Mouse (Mus musculus) small intestine, adult 2 months (tissue): Measurements from ENCODE around the gene Papss2. TPM values are rescaled to one million over a fixed set of nuclear protein-coding genes. Genes with fewer than 3 reads are reported as not detected.

Source experiments
- H3K27ac ChIP-seq: fragments of 200-500 bp; 2 replicates; pipeline ENCODE4 v1.5.1; 2012; ENCODE audit warnings: low read depth, low read length, control low read depth, inconsistent platforms; ENCODE audit not compliant: insufficient read depth
- H3K27me3 ChIP-seq: fragments of 200-500 bp; 2 replicates; pipeline ENCODE4 v1.6.1; 2012; ENCODE audit warnings: mild to moderate bottlenecking, moderate library complexity, low read length, inconsistent platforms; ENCODE audit not compliant: control insufficient read depth, insufficient read depth
- H3K36me3 ChIP-seq: fragments of 200-500 bp; 2 replicates; pipeline ENCODE4 v1.6.1; 2012; ENCODE audit warnings: mild to moderate bottlenecking, low read length, control low read depth, inconsistent platforms; ENCODE audit not compliant: control insufficient read depth, insufficient read depth
- H3K4me1 ChIP-seq: fragments of 200-500 bp; 2 replicates; pipeline ENCODE4 v1.6.1; 2012; ENCODE audit warnings: low read length, inconsistent platforms, mixed read lengths; ENCODE audit not compliant: control insufficient read depth, insufficient read depth, insufficient read length
- H3K4me3 ChIP-seq: fragments of 200-500 bp; 2 replicates; pipeline ENCODE4 v1.5.1; 2012; ENCODE audit warnings: low read depth, mild to moderate bottlenecking, control low read depth, inconsistent platforms, low read length, moderate library complexity
- CTCF ChIP-seq: fragments of 200-500 bp; IDR thresholded peaks from 2 replicates; pipeline ENCODE4 v1.5.1; 2012; ENCODE audit warnings: low read depth, mild to moderate bottlenecking, control low read depth, inconsistent platforms, low read length, moderate library complexity, mixed read lengths; ENCODE audit not compliant: insufficient replicate concordance, insufficient read length; ENCODE audit errors: extremely low read depth
- POLR2A ChIP-seq: fragments of 200-500 bp; IDR thresholded peaks from 2 replicates; pipeline ENCODE4 v1.6.1; 2012; ENCODE audit warnings: low read depth, mild to moderate bottlenecking, control low read depth, inconsistent platforms, low read length, moderate library complexity
- WGBS: fragments of 180-500 bp; shearing (Covaris S2); methylation state at CpG from one replicate; pipeline ENCODE4 v1.1.7; 2018; 5-methylcytosine and 5-hydroxymethylcytosine counted together
- polyA plus RNA-seq: library from polyadenylated mRNA; depleted of rRNA; stranded (reverse); fragments of >200 nt; gene quantifications from 2 replicates; pipeline ENCODE4 v1.2.3, GENCODE M21; 2012

Gene Papss2
- polyA plus RNA-seq, 1 experiment, result 24.3 TPM

DNA sequence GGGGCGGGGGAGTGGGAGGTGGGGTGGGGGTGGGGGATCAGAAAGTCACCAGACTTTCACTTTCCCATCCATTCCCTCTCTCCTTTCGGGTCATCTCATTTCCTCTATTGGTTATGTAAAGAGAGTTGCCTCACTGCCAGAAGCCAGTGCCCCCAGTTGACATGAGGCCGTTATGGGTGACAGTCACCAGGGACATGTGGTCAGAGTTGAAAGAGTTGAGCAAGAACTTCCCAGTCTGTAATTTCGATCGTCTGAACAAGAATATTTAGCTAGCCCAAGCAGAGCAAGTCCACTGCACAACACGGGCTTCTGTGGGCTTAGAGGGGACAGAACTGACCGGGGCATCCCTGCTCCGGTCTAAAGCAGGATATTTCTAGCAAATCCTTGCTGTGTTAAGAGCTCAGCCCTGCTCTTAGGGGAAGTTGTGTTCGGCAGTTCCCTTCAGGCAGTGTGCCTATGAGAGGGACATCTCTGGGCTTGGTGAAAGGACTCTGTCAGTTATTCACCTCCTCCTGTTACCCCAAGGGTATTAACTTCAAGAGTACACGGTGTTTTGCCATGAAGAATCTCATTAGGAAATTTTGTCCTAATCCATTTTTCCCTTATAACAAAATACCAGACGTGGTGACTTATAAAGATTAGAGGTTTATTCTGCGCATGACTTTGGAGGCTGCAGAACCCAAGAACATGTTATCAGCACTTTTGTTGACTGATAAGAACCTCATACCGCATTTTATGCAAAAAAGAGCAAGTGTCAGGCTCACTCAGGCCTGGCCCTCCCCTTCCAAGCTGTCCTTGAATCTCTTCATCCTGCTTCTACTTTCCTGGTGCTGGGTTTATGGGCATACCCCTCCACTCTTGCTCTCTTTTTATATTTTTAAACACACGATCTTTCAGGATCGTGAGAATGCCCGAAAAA is 42.0 kb downstream of the Papss2 start:
- H3K27me3 ChIP-seq, result no peaks in the 10 kb centered on the region
- no peak overlapping the region for H3K4me3 ChIP-seq
- peak overlapping the region; percentile 38; the same call in 1 of the 2 replicates for H3K27ac ChIP-seq
- H3K4me1 ChIP-seq, result peaks cover 14% of the 10 kb centered on the region; the same call in 1 of the 2 replicates
- peaks cover 51% of the 10 kb centered on the region for H3K36me3 ChIP-seq
- 38% methylated on average over 16 of the region's 16 CpGs for whole genome bisulfite sequencing
- no peak for TF ChIP-seq CTCF
- TF ChIP-seq POLR2A, result no peak

DNA sequence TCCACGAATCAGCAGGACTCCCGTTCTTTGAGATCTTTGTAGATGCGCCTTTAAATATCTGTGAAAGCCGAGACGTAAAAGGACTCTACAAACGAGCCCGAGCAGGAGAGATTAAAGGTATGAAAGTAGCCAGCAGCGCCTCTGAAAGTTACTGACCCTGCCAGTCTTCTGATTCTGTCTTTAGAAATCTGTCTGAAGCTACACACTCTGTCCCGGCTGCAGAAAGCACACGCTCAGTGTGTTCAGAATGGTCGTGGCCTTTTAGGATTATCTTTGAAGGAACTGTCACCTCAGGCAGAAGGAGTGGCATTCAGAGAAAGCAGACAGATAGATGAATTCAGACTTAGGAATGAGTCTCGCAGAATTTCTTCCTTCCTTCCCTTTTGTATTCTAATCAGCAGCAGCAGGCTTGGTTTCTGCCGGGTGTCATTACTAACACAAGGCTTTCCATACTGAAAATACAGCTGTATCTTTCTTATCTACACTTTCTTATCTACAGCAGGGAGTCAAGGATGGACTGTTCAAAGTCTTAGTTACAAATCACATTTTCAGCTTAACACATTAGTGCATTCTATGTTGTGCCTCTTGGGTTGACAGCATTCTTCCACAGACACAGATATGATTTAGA is 42.8 kb downstream of the Papss2 start:
- WGBS, result 29% methylated on average over 13 of the region's 13 CpGs
- Histone ChIP-seq H3K27ac (peak overlapping the region; percentile 38; the same call in 1 of the 2 replicates), H3K27me3 (no peaks in the 10 kb centered on the region), H3K4me3 (no peak overlapping the region), H3K4me1 (peaks cover 14% of the 10 kb centered on the region; the same call in 1 of the 2 replicates), H3K36me3 (peaks cover 57% of the 10 kb centered on the region)
- TF ChIP-seq CTCF, result no peak
- no peak for TF ChIP-seq POLR2A

DNA sequence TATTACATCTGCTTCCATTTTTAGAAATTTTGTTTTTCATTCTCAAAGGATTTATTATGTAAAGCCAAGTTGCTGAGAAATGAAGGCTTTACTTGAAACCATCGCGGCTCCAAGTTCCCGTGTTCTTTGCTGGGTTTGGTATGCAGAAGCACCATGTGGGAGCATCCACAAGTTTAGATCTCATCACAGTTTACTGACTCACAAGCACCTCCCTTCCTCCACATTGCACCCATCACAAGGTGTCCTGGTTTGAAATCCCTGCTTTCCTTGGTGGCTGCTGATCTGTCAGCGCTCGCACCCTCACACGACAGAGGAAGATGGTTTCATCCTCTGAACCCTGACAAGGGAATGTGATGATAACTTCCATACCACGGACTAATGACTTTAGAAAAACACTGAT is 45.9 kb downstream of the Papss2 start:
- 94% methylated on average over 7 of the region's 7 CpGs for WGBS
- peaks cover 11% of the 10 kb centered on the region; the same call in 1 of the 2 replicates for H3K4me1 ChIP-seq
- peaks cover 39% of the 10 kb centered on the region for H3K36me3 ChIP-seq
- H3K4me3 ChIP-seq, result no peak overlapping the region
- H3K27me3 ChIP-seq, result no peaks in the 10 kb centered on the region
- H3K27ac ChIP-seq, result no peak overlapping the region
- TF ChIP-seq CTCF (no peak), POLR2A (no peak)

DNA sequence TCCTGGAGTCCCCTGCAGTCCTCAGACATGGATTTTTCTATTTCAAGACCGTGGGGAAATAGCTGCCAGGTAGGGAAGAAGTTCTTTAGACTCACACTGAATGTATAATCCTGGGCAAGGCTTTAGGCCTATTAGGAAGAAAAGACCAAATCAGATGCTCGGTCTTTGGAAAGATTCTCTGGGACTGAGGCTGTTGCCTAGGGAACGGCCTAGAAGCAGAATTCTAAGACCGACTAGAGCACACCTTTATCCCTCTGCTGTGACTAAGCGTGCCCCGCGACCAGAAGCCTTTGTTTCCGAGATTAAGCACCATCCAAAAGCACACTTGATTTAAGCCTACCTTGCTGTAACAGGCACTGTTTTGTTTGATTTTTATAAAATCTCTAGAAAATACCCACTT is 46.4 kb downstream of the Papss2 start:
- 95% methylated on average over 8 of the region's 8 CpGs for WGBS
- Histone ChIP-seq H3K4me1 (peaks cover 8% of the 10 kb centered on the region; the same call in 1 of the 2 replicates), H3K4me3 (no peak overlapping the region), H3K27me3 (no peaks in the 10 kb centered on the region), H3K27ac (no peak overlapping the region), H3K36me3 (peaks cover 36% of the 10 kb centered on the region)
- TF ChIP-seq POLR2A (no peak), CTCF (no peak)

DNA sequence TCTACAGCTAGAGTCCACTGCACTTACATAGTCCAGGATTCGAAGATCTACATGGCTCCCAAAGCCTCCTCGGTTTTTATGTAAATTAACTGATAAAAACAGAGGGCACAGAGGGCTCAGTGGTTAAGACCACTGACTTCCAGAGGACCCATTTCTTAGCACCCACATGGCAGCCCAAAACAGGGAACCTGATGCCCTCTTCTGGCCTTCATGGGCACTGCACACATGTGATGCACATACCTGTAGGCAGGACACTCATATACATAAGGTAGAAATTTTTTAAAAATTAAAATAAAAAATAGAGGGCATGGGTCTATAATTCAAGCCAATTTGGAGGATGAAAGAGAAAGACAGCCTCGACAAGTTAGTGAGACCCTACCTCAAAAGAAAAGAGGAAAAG is 48.1 kb downstream of the Papss2 start:
- peak; percentile 12; the same call in 1 of the 2 replicates for TF ChIP-seq CTCF
- no peak for TF ChIP-seq POLR2A
- peaks cover 37% of the 10 kb centered on the region for H3K36me3 ChIP-seq
- H3K4me3 ChIP-seq, result no peak overlapping the region
- H3K27me3 ChIP-seq, result no peaks in the 10 kb centered on the region
- H3K27ac ChIP-seq, result no peak overlapping the region
- 93% methylated on average over 3 of the region's 3 CpGs for WGBS
- H3K4me1 ChIP-seq, result peaks cover 3% of the 10 kb centered on the region; the same call in 1 of the 2 replicates

DNA sequence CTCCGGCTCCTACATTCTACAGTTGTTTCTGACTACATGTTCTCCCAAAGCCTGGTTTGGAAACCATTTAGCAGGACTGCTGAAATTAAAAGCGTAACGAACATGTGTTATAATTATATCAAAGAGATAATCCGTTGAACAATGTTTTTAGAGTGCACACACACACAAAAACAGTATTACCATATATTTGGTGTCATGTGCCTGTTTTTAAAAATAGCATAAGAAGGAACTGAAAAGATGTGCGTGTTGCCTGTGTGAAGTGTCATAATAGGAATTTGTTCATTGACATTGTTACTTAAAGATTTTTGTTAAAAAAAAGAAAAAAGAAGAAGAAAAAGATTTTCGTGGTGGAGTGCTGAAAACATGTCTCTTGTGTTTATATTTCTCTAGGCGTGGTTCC is 50.3 kb downstream of the Papss2 start:
- Histone ChIP-seq H3K36me3 (peaks cover 26% of the 10 kb centered on the region), H3K27ac (no peak overlapping the region), H3K27me3 (no peaks in the 10 kb centered on the region), H3K4me1 (no peaks in the 10 kb centered on the region), H3K4me3 (no peak overlapping the region)
- WGBS, result 89% methylated on average over 7 of the region's 7 CpGs
- TF ChIP-seq POLR2A, result no peak
- TF ChIP-seq CTCF, result no peak

DNA sequence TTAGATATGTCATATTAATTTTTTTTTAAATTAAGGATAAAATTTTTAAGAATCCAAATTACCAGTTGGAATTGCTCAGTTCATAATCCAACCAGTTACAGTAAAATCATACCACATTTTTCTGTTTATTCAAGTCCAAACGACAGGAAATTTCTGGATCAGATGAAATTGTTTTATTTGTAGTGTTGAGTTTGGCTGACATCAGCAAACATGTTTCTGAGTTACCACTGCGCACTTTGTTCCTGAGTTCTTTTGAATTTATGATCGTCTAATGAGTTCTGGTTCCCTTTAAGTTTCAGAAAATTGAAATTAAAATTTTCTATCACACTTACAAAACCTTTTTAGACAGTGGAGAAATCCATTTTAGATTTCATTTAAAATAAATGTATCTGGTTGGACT is 50.8 kb downstream of the Papss2 start:
- Histone ChIP-seq H3K27me3 (no peaks in the 10 kb centered on the region), H3K36me3 (peaks cover 22% of the 10 kb centered on the region), H3K27ac (no peak overlapping the region), H3K4me1 (no peaks in the 10 kb centered on the region), H3K4me3 (no peak overlapping the region)
- TF ChIP-seq CTCF (no peak), POLR2A (no peak)
- WGBS, result 79% methylated on average over 3 of the region's 3 CpGs
